Mouse (Mus musculus): Measurements from ENCODE around the gene Vmn1r213. TPM values are rescaled to one million over a fixed set of nuclear protein-coding genes. Genes with fewer than 3 reads are reported as not detected.

Vmn1r213 gene
- polyA plus RNA-seq, 1 experiment from 2014 or later: not detected

Other genes starting within 250 kb of the Vmn1r213 start
- not detected in 2 replicates for gene Vmn1r208, start 230.3 kb upstream of the Vmn1r213 start, polyA plus RNA-seq (2014; fragmentation: Nextera tagmentation; extraction: Ambion mirVana)
- gene Vmn1r209, start 198.0 kb upstream of the Vmn1r213 start, polyA plus RNA-seq (2014; fragmentation: Nextera tagmentation; extraction: Ambion mirVana): not detected in 2 replicates
- not detected in 2 replicates for gene Vmn1r210, start 176.3 kb upstream of the Vmn1r213 start, polyA plus RNA-seq (2014; fragmentation: Nextera tagmentation; extraction: Ambion mirVana)
- not detected in 2 replicates for gene Vmn1r211, start 150.1 kb upstream of the Vmn1r213 start, polyA plus RNA-seq (2014; fragmentation: Nextera tagmentation; extraction: Ambion mirVana)
- not detected in 2 replicates for gene Vmn1r212, start 123.5 kb upstream of the Vmn1r213 start, polyA plus RNA-seq (2014; fragmentation: Nextera tagmentation; extraction: Ambion mirVana)
- gene Vmn1r214, start 22.8 kb downstream of the Vmn1r213 start, polyA plus RNA-seq (2014; fragmentation: Nextera tagmentation; extraction: Ambion mirVana): not detected in 2 replicates
- gene Vmn1r215, start 60.4 kb downstream of the Vmn1r213 start, polyA plus RNA-seq (2014; fragmentation: Nextera tagmentation; extraction: Ambion mirVana): not detected in 2 replicates
- not detected in 2 replicates for gene Vmn1r217, start 110.6 kb downstream of the Vmn1r213 start, polyA plus RNA-seq (2014; fragmentation: Nextera tagmentation; extraction: Ambion mirVana)
- not detected in 2 replicates for gene Vmn1r218, start 125.5 kb downstream of the Vmn1r213 start, polyA plus RNA-seq (2014; fragmentation: Nextera tagmentation; extraction: Ambion mirVana)
- gene Vmn1r219, start 151.7 kb downstream of the Vmn1r213 start, polyA plus RNA-seq (2014; fragmentation: Nextera tagmentation; extraction: Ambion mirVana): 0.03 TPM in 1 of 2 replicates, not detected in the other
- not detected in 2 replicates for gene Vmn1r220, start 180.3 kb downstream of the Vmn1r213 start, polyA plus RNA-seq (2014; fragmentation: Nextera tagmentation; extraction: Ambion mirVana)
- not detected in 2 replicates for gene Vmn1r221, start 206.5 kb downstream of the Vmn1r213 start, polyA plus RNA-seq (2014; fragmentation: Nextera tagmentation; extraction: Ambion mirVana)
- not detected in 2 replicates for gene Vmn1r222, start 228.3 kb downstream of the Vmn1r213 start, polyA plus RNA-seq (2014; fragmentation: Nextera tagmentation; extraction: Ambion mirVana)
- not detected in 2 replicates for gene Vmn1r223, start 239.5 kb downstream of the Vmn1r213 start, polyA plus RNA-seq (2014; fragmentation: Nextera tagmentation; extraction: Ambion mirVana)